Mouse (Mus musculus) hindlimb bud, embryonic 11.5 days (tissue): ENCODE results near the gene Cdh23.
"Not testable (repeated sequence)": the region's sequence is repeated elsewhere in the genome, so short reads cannot be mapped to it uniquely, and the experiment has no call there.

Source experiments
- DNase-seq: peaks from one replicate; pipeline ENCODE4 v3.0.0-alpha.2; 2012; ENCODE audit warnings: low read depth, low spot score; ENCODE audit errors: extremely low spot score

The Cdh23 gene

DNA sequence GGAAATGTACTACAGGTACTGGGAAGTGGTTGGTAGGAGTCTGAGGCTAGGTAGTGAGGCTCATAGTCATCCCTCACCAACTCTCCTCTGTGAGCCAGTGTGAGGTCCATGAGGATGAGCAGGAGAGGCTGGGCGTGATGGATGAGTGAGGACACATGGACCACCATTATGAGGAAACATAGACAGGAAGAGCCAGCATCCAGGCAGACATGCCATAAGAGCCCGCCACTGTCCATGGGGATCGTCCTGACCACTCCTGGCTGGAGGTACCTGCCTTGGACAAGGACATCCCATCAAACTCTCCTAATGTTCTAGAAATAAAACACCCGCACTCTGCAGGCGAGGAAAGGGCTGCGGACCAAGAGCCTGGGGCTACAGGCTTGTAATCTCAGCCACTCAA lies at the start of gene Cdh23:
Cdh23 (minus strand) TSS at position 101 of the 400 bp plus-strand sequence.
- DNase-seq = no peak

DNA sequence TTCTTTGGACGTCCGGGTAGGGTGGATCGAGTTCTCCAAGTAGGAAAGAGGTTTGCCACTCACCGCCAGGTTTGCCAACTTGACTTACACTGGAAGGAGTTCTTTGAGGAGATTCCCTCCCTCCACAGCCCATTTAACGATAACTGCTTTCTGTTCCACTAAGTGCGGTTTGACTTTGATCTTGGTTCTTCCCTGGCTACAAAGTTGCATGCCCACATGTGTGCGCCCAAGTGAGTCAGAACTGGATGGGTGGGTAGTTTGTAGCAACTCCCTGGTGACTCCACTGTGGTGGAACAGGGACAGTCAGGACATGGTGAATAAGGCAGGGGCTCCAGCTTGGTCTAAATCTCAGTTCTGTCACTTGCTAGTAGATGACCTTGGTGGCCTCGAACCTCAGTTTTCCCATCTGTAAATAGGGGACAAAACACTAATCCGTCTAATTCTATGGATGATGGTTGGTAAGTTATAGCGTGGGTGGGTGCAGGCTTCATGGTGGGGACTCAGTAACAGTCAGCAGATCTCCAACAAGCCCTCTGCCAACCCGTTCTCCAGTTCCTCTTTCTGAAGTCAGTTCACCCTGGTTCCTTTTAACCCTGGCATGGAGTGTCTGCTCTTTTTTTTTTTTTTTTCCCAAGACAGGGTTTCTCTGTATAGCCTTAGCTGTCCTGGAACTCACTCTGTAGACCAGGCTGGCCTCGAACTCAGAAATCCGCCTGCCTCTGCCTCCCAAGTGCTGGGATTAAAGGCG lies 48.4 kb upstream of the Cdh23 start:
- no peak for DNase-seq

DNA sequence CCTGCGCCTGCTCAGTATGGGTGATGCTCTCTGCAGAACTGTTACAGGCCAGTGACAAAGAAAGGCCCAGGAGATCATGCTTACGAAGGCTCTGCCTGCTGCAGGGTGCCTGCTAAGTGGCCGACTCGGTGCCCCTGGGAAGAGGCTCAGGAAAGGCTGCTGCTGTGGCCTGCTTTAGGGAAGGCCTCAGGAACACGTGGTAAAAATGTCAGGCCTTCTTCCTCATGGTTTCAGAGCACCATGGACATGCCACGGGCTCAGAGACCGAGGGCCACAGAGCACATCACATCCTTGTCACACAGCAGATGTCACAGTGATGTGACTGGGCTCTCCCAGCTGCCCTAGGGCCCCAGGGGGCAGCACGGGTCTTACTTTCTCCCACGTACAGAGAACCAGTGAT lies 47.4 kb upstream of the Cdh23 start:
- no peak for DNase-seq

DNA sequence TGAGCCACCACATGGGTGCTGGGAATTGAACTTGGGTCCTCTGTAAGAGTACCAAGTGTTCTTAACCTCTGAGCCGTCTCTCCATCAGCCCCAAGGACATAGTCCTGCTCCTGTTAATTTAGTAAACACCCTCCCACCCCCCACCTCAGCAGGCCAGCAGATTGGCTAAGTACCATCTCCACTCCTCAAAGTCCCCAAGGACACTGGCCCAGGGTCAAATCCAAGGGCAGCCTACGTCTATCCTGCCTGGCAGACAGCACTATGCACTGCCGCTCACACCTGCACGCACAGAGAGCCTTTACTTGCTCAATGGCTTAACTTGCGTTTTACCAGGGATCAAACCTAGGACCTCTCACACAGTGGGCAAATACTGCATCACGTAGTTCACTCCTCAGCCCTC lies 46.7 kb upstream of the Cdh23 start:
- DNase-seq = no peak

DNA sequence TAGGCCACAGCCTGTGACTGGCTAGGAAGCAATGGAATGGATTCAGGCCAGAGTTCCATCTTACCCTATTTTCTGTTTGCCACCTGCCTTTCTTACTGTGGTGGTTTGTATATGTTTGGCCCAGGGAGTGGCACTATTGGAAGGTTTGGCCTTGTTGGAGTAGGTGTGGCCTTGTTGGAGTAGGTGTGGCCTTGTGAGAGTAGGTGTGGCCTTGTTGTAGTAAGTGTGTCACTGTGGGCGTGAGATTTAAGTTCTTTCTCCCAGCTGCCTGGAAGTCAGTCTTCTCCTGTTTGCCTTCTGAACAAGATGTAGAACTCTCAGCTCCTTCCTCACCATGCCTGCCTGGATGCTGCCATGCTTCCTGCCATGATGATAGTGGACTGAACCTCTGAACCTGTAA lies 46.0 kb upstream of the Cdh23 start:
- DNase-seq = not testable (repeated sequence)

DNA sequence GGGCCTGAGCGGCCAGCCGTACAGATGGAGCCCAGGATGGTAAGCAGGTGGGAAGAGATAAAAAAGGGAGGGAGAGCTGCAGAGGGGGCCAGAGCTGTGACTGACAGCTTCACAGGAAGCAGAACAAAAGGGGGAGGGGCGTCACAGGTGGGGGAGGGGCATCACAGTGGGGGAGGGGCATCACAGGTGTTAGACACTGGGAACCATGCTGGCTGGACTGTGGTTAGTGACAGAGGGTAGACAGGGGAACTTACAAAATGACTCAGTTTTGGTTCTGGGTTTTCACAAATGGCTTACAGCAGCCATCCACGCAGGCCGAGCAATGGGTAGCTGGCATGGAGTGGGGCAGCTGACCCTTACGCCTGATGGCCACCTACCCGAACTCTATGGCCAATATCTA lies 45.1 kb upstream of the Cdh23 start:
- DNase-seq = no peak

DNA sequence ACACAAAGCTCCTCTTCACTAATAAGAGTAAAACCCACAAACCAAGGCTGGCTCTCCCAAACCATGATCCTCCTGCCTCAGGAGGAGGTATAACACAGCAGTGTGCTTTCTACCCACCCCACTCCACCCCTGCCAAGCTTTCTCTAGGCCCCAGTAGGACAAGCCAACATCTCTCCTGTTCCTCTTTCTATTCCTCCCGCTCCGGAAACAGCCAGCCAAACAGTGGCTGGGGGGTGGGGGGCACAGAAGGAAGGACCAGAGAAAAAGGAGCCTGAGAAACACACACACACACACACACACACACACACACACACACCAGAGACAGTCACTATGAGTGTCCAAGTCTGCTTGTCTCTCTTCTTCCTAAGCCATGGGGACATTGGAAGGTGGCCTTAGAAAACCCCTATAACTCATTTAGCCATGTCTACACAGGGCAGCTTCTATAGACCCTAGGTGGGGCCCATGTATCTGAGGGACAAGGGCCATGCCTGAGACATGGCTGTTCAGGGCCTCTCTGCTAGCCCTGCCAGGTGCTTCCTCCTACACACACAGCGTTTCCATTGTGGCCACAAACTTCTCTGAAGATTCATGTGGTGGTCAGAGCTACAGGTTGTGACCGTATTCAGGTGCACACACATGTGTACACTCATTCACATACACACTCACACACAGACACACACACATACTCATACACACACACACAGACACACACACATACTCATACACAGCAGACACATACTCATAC lies 43.5 kb upstream of the Cdh23 start:
- DNase-seq = no peak

DNA sequence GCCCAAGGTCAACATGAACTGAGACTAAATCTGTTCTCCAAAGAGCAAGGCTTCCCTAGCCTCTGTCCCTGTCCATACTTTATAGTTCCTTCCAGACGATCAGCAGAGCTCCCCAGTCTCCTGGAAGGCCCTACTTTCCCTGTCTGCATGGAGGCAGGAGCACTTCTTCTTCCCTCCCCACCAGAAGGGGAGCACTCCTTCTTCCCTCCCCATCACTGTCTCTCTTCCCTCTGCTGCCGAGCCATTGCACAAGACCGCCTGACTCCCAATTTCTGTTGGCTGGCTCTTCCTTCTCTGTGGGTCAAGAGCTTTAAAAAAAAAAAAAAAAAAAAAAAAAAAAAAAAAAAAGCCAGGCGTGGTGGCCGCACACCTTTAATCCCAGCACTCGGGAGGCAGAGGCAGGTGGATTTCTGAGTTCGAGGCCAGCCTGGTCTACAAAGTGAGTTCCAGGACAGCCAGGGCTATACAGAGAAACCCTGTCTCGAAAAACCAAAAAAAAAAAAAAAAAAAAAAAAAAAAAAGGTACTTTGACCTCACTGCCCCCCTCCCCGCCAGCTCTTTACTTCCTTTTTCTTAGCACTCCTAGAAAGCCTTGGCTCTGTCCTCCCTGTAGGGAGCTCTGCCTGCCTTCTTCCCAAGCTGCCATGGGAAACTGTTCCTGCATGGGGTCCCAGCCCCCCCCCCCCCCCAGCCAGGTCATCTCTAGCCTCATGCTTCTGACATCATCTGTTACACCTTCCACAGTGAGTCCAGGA lies 41.8 kb upstream of the Cdh23 start:
- DNase-seq = no peak

DNA sequence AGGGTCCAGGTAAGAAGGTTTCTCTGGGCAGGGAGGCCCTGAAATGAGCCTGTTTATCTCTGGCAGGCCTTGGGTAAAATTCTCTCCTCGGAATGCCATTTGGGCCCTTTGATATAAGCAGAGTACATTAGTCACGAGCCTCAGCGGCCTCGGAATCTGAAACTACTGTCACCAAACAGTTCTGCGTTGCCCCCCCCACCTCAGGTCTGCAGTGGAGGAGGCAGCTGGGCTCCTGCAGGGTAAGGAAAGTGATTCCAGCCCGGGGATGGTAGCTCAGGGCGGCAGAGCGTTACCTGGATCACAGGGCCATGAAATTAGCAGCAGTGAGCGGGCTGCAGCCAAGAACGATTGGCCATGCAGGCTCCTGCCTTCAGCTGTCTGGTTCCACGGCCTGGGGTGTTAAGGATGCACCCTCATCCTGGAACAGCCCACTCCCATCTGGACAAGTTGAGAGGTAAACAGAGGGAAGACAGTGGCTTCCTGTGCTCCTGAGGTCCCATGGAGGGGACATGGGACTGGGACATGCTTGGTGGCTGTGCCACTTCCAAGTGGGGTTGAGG lies 41.0 kb upstream of the Cdh23 start:
- DNase-seq = no peak

DNA sequence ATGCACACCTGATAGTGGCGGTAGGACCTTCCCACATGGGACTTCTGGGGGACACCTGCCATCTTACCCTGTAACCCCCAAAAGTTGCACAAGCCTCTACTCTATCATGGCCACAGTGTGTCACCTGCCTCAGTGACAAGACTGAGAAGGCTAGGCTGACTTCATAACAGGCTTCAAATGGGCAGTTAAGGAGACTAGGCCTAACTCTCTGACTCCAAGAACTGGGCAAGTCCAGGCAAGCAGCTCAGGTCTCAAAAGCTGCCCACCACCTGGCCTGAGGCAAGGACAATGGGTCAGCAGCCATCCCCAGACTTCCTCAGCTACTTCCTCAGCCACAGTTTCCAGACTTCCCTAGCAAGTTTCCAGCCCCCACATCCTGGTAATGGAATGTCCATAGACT lies 39.4 kb upstream of the Cdh23 start:
- DNase-seq = no peak

DNA sequence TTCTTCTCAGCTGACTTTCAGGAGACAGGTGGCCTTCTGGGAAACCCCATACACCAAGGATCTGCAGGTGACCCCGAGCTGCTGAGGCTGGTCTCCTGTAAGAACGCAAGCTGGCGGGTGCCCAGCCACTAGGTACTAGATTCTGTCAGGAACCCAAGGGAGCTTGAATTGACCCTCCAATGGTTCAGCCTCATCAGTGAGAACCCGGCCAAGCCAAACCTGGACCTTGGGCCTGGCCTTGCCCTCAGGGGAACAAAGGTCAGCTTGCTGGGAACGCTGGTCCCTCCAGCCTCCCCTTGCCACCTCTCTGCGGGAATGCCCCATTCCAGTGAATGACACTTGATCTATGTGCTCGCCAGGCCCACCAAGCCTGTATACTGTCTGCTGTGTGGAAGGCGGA lies 37.2 kb upstream of the Cdh23 start:
- no peak for DNase-seq

DNA sequence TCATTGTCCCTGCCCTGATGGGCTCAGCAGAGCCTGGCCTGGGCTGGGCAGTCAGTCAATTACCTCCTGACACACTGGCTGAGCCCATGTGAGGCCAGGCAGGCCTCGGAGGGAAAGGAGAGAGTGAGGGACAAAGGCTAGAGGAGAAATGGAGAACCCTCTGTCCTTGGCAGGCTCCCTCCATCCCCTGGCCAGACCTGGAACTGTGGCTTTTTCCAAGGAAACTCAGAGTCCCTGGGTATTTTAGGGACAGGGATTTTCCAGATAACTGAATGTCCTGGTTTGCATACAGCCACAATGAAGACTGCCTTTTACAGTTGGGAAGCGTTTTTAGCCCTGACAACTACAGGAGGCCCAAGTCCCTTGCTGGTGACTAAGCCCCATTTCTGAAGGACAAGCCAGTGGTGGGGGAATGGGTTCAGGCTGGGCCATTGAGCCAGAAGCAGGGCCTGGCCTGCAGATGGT lies 36.1 kb upstream of the Cdh23 start:
- no peak for DNase-seq

DNA sequence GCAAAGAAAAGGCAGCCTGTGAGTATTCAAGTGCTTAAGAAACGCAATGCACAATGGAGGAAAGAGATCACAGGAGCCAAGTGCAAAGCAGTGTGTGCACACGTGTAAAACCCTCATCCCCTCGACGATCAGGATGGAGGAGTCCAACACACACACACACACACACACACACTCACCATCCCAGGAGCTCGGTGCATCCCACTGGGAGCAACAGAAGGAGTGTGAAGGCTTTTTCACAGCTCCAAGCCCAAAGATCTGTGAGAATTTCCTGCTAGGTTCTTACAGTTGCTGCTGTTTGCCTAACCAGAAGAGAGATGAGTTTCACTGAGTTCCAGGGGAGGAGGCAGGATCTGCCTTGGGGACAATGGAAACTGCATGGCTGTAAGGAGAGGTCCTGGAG lies 35.5 kb upstream of the Cdh23 start:
- DNase-seq = no peak

DNA sequence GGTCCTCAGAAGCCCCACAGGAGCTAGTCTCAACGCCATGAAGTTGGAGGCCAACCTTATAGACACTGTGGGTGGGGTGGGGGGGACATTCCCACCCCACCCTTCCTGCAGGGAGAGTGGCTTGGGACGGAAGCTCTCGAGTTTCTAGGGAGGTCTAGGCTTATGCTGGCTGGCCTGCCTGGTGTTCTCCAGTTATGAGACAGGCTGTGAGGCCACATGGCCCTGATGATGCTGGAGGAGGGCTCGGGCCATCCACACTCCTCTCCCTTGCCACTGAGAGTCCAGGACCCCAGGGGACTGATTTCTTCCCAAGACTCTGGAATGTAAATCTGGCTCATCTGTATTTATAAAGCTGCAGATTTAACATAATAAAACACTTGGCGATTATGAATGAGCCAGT lies 31.0 kb upstream of the Cdh23 start:
- DNase-seq = no peak

DNA sequence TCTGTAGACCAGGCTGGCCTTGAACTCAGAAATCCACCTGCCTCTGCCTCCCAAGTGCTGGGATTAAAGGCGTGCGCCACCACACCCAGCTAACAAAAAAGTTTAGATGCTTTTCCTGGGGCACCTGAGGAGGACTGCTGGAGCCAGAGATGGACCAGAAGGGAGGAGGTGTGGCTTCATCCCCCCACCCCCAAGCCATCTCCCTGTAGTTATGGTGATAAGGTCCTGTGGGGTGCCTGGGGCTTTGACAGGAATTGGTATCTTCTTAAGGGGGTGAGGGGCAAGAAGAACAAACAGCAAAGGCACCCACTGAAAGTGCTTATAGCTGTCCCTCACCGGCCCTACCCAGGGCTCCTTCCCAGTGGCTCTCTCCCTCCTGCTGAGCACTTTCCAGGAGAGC lies 30.6 kb upstream of the Cdh23 start:
- DNase-seq = no peak

DNA sequence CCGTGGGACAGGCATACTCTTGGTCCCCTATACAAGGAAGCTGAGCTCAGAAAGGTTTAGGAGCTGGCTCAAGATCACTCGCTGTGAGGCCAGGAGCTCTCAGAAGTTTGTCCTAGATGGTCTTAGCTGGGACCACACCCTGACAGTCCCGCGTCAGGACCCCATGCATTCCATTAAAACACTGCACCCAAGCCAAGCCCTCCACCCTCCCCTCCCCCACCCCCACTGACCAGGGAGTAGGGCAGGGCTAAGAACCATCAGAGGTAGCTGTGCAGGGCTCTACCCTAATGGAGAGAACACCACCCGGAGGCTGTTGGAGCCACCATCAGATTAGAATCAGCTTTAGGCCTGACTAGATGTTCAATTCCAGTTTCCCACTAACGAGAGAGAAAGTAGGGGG lies 28.2 kb upstream of the Cdh23 start:
- DNase-seq = no peak

DNA sequence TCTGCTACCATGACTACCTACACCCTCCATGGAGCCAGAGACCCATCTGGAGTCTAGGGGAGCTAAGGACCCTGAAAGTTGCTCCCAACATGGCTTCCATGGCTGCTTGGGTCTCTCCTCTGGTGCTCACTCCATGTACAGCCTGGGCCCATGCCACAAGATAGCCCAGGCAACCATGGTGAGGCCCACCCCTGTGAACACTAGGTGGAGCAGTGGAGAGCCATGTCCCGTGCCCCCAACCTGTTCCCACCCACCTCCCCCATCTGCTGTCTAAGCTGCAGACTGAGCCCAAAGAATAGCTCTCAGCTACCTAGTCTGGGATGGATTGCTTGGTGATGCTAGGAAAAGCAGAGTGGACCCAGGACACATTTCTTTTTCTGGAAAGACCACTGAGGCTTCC lies 27.1 kb upstream of the Cdh23 start:
- DNase-seq = no peak

DNA sequence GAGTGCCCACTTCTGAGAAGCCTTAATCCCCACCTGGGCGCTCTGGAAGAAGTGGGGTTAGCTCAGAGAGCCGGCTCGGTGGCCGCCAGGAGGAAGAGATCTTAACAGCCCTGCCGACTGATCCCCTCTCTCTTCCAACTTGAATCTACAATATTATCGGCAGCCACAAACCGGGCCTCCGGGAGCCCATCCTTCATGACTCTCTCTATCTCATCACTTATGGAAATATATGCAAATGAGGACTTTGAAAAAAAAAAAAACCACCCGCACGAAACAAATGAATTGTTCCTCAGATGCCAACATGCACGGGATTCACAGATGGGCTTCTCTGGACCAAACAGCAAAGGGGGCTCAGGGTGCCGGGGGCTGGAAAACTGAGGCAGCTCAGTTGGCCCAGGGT lies 25.4 kb upstream of the Cdh23 start:
- no peak for DNase-seq

DNA sequence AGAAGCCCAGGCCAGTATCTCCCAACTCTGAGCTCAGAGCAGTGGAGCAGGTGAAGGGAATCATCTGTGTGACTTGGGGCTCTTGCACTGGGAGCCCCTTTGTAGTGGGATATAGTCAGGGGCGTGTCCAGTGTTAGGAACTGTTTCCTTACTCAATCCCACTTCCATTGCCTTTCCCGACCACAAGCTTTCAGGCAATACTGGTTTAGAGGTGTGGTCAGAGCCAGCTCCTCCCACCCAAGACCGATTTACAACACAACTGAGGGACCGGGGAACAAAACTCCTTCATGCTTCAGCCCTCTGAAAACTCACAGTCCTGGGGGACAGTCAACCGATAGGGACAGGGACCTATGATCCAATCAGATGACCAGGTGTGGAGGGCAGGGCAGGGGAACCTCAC lies 24.2 kb upstream of the Cdh23 start:
- DNase-seq = no peak

DNA sequence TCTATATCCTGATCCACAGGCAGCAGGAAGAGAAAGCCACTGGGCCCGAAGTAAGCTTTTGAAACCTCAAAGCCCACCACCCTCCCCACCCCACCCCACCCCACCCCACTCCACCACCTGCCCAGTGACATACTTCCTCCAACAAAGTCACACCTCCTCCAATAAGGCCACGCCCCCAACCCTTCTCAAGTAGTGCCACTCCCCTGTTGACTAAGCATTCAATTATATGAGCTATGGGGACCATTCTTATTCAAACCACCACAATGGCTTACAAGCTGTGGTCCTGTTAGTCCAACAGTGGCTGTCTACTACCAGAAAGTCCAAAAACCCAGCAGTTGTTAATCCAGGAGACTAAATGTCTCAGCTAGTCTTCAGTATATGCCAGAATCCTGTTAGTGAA lies 22.2 kb upstream of the Cdh23 start:
- no peak for DNase-seq

DNA sequence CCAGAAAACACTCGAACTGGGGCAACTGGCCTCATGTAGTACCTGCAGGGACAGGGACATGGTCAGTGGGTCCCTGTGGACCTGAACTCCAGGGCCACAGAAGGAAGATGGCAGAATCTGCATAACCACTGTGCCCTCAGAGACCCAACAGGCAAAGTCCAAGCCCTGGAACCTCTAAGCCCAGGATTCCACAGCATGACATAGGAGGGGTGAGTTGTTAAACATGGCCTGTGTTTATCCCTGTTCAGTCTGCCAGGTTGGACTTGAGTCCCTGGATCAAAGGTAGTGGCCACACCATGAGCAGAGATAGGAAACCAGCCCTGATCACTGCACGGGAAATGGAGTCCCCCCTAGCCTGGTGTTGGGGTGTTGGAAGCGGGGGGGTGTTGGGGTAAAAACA lies 20.2 kb upstream of the Cdh23 start:
- DNase-seq = no peak

DNA sequence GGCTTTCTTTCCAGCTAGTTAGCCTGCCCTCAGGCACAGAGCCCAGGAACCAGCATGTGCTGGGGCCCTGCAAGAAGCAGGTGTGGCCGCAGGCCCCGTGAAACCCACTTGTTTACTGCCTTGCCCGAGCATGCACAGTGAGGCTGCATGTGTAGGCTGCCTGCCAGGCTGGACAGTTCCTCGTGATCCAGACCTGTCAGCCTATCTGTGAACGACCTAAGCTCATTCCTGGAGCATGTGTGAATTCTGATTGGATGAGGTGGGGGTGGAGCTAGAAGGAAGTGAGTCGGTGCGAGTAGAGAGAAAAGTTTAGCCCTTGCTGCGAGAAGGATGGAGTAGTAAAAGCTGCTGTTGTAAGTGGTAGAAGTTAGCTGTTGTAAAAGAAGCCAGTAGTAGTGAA lies 16.0 kb upstream of the Cdh23 start:
- DNase-seq = not testable (repeated sequence)
